Mouse (Mus musculus) liver, adult 2 months (tissue): ENCODE measurements at regions not wholly inside any gene's neighbourhood (a gene's known extent, or its start where the extent isn't known, plus 50 kb on each side); places are given as distances from the start of the nearest gene placed in this dataset.
"Not testable (repeated sequence)": the region's sequence is repeated elsewhere in the genome, so short reads cannot be mapped to it uniquely, and the experiment has no call there.

Experiments used
- DNase-seq: peaks from one replicate; pipeline ENCODE4 v3.0.0-alpha.2; 2011; ENCODE audit warnings: low read depth, low spot score; ENCODE audit errors: extremely low read depth
- H3K27ac ChIP-seq: fragments of 200-500 bp; replicated peaks from 2 replicates; pipeline ENCODE4 v1.5.1; 2012; ENCODE audit warnings: low read depth, mild to moderate bottlenecking, control low read depth, inconsistent platforms, low read length; ENCODE audit not compliant: insufficient read depth
- H3K27me3 ChIP-seq: fragments of 200-500 bp; 2 replicates; pipeline ENCODE4 v1.6.1; 2012; ENCODE audit warnings: mild to moderate bottlenecking, moderate library complexity, low read length, inconsistent platforms; ENCODE audit not compliant: control insufficient read depth, insufficient read depth
- H3K36me3 ChIP-seq: fragments of 200-500 bp; 2 replicates; pipeline ENCODE4 v1.6.1; 2012; ENCODE audit warnings: low read length, inconsistent platforms; ENCODE audit not compliant: control insufficient read depth, insufficient read depth
- H3K4me1 ChIP-seq: fragments of 200-500 bp; 2 replicates; pipeline ENCODE4 v1.6.1; 2011; ENCODE audit warnings: low read length; ENCODE audit not compliant: control insufficient read depth, insufficient read depth
- H3K4me3 ChIP-seq: fragments of 200-500 bp; 2 replicates; pipeline ENCODE4 v1.5.1; 2011; ENCODE audit warnings: low read depth, mild to moderate bottlenecking, control low read depth, low read length, moderate library complexity; ENCODE audit not compliant: insufficient read depth
- H3K79me2 ChIP-seq: fragments of 200-500 bp; 2 replicates; pipeline ENCODE4 v1.6.1; 2012; ENCODE audit warnings: inconsistent platforms, mild to moderate bottlenecking, low read length, moderate library complexity; ENCODE audit not compliant: control insufficient read depth, insufficient read depth
- H3K9ac ChIP-seq: fragments of 200-500 bp; 2 replicates; pipeline ENCODE4 v1.6.1; 2012; ENCODE audit warnings: low read depth, mild to moderate bottlenecking, control low read depth, inconsistent platforms, low read length
- CTCF ChIP-seq: fragments of 200-500 bp; IDR thresholded peaks from 2 replicates; pipeline ENCODE4 v1.5.1; 2011; ENCODE audit warnings: low read depth, low read length, control low read depth
- POLR2A ChIP-seq: fragments of 200-500 bp; IDR thresholded peaks from 2 replicates; pipeline ENCODE4 v1.6.1; 2011; ENCODE audit warnings: low read length, control low read depth; ENCODE audit not compliant: insufficient read depth; ENCODE audit errors: extremely low read depth
- WGBS: fragments of 180-500 bp; shearing (Covaris S2); methylation state at CpG from one replicate; pipeline ENCODE4 v1.1.7; 2018; 5-methylcytosine and 5-hydroxymethylcytosine counted together

DNA sequence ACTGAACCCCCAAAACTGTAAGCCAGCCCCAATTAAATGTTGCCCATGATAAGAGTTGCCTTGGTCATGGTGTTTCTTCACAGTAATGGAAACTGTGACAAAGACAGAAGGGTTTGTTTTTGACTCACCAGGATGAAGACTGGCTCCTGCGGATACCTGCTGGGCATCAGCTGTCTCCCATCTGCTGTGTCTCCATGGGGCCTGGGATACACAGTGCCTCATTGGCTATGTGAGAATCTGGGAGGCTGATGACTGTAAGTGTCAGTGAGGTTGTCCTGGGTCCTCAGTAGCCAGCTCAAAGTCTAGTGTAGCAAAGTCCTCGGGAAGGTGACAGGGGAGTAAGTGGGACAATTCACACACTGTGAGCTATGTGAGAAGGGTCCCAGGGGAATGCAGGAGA, 139.5 kb upstream of the Sfswap start:
- no peak overlapping the region for H3K4me3 ChIP-seq
- TF ChIP-seq CTCF = no peak
- no peak for TF ChIP-seq POLR2A
- no peaks in the 10 kb centered on the region for H3K4me1 ChIP-seq
- WGBS = 85% methylated on average over 2 of the region's 2 CpGs
- H3K27me3 ChIP-seq = no peaks in the 10 kb centered on the region
- no peak overlapping the region for H3K9ac ChIP-seq
- no peak for DNase-seq
- H3K27ac ChIP-seq = no peak overlapping the region
- no peaks in the 10 kb centered on the region for H3K79me2 ChIP-seq
- H3K36me3 ChIP-seq = no peaks in the 10 kb centered on the region

DNA sequence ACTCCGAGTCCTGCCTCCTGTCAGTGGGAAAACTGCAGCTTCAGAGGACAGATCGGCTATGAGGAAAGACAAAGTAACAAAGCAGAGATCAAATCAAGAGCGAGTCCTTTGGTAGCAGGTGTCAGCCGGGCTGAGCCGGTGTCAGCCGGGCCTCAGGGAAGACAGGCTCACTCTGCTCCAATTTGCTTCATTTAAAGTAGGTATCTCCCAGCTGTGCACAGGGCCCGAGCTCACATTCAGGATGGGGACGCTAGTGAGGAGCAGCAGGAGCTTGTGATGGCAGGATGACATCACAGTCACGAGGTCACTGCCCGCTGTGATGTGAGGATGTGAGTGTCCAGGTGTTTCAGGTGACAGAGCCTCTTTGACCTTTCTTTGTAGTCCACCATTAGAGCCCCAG, 137.8 kb upstream of the Sfswap start:
- Histone ChIP-seq H3K27me3 (no peaks in the 10 kb centered on the region), H3K9ac (no peak overlapping the region), H3K36me3 (no peaks in the 10 kb centered on the region), H3K79me2 (no peaks in the 10 kb centered on the region), H3K4me1 (no peaks in the 10 kb centered on the region), H3K4me3 (no peak overlapping the region), H3K27ac (no peak overlapping the region)
- DNase-seq = no peak
- TF ChIP-seq POLR2A (no peak), CTCF (no peak)
- 75% methylated on average over 10 of the region's 10 CpGs for WGBS

DNA sequence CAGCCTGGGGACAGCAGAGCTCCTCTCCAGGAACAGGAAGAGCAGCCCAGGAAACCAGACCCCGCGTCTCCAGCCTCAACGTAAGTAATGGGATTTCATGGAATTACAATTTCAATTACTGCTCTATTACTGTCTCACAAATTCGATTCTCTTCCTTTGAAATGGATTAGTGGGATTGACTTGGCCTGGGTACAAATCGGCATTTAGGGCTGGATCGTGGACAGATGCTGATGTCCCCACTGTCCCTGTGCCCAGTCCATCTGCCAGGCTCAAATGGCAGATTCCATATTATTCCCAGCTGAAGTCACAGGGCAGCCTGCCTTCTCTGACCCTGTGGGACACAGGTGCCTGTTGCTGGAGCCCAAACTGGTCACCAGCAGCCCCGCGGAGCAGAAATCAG, 136.0 kb upstream of the Sfswap start:
- no peak overlapping the region for H3K4me3 ChIP-seq
- no peaks in the 10 kb centered on the region for H3K27me3 ChIP-seq
- no peaks in the 10 kb centered on the region for H3K79me2 ChIP-seq
- 75% methylated on average over 8 of the region's 8 CpGs for WGBS
- no peak overlapping the region for H3K27ac ChIP-seq
- H3K4me1 ChIP-seq = no peaks in the 10 kb centered on the region
- no peak for DNase-seq
- H3K36me3 ChIP-seq = no peaks in the 10 kb centered on the region
- TF ChIP-seq CTCF = no peak
- no peak for TF ChIP-seq POLR2A
- H3K9ac ChIP-seq = no peak overlapping the region

DNA sequence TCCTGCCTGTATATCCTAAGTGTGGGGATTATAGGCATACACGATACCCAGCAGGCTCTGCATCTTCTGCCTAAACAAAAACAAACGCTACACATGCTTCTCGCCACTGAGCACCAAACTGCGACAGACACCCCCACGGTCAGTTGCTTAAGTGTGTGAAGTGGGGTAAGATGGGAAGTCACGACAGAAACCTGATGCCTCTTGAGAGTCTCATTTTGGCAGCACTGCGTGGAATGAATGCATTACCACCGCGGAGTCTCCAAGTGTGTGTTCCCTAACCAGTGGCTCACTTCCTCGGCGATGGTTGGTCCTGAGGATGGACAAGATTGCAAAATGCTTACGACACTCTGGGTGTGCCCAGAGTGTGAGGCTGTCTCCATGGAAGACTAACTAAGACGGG, 133.8 kb upstream of the Sfswap start:
- no peak overlapping the region for H3K4me3 ChIP-seq
- no peaks in the 10 kb centered on the region for H3K36me3 ChIP-seq
- no peak overlapping the region for H3K9ac ChIP-seq
- whole genome bisulfite sequencing = 73% methylated on average over 13 of the region's 13 CpGs
- H3K79me2 ChIP-seq = no peaks in the 10 kb centered on the region
- no peaks in the 10 kb centered on the region; the same call in 1 of the 2 replicates for H3K27me3 ChIP-seq
- no peak overlapping the region for H3K27ac ChIP-seq
- TF ChIP-seq CTCF = no peak
- no peak for TF ChIP-seq POLR2A
- H3K4me1 ChIP-seq = no peaks in the 10 kb centered on the region
- no peak for DNase-seq

DNA sequence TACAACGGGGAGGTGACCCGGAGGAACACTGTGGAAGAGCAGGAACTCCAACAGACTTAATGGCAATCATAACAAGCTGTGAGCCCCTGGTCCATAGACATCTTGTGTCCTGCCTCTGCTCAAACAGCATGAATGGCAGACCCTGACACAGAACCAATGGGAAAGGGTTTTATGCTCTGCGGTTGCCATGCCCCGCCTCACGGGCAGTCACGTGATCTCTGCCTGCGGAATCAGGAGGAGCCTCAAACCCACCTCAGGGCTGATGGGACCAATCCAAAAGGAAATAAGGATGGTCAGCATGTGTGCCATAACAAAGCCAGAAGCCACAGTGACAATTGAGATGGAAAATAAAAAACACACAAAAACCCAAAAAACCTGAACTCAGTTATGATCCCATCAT, 120.2 kb upstream of the Sfswap start:
- H3K9ac ChIP-seq = no peak overlapping the region
- H3K4me1 ChIP-seq = no peaks in the 10 kb centered on the region
- H3K27ac ChIP-seq = no peak overlapping the region
- DNase-seq = no peak
- WGBS = 89% methylated on average over 7 of the region's 7 CpGs
- no peaks in the 10 kb centered on the region for H3K36me3 ChIP-seq
- TF ChIP-seq CTCF = no peak
- no peak for TF ChIP-seq POLR2A
- H3K79me2 ChIP-seq = no peaks in the 10 kb centered on the region
- H3K4me3 ChIP-seq = no peak overlapping the region
- H3K27me3 ChIP-seq = no peaks in the 10 kb centered on the region

DNA sequence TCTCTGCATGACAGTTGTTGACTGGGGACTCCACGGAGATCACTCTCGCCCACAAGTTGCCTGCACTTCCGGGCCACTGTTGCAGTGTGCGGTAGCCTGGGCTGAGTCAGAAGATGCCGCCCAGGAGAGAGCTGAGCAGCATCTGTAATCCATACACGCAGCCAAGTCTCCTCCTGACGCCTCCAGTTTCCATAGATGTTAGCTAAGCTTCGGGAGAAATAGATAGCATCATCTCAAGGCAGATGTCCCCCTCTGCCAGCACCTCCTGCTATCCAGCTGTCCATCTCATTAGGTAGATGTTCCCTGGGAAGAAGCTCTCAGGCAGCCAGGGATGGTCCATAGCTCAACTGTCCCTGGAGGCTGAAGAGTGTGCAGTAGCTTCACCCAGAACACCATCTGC, 116.0 kb upstream of the Sfswap start:
- Histone ChIP-seq H3K36me3 (no peaks in the 10 kb centered on the region), H3K27me3 (no peaks in the 10 kb centered on the region), H3K4me1 (no peaks in the 10 kb centered on the region), H3K79me2 (no peaks in the 10 kb centered on the region), H3K27ac (no peak overlapping the region), H3K4me3 (no peak overlapping the region), H3K9ac (no peak overlapping the region)
- TF ChIP-seq POLR2A (no peak), CTCF (no peak)
- 93% methylated on average over 8 of the region's 8 CpGs for WGBS
- no peak for DNase-seq

DNA sequence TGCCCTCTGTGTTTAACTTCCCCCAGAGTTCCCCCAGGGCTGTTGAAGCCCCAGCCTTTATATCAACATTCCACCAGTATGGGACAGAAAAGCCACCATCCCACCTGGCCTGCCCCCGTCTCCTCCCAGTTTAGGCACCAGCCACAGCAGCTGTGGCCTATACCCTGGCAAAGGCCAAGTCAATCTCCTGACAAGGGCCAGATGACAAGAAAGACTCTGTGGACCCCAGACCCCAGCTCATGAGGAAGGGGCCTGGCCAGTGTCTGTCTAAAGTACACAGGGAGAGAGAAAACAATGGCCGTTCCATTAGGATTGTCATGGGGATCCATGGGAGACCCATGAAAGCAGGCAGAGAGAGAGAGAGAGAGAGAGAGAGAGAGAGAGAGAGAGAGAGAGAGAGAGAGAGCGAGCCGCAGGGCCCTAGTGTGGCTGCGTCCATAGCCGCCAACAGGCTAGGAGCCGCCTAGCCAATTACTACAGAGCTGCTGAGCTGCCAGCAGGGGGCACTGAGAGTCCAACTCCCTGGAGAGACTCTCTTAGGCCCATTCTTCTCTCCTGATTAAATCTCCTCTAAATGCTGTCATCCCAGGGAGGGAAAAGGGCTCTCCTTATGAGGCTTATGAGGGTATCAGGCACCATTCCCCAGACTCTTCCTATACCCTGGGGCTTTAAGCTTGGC, 114.9 kb upstream of the Sfswap start:
- not testable (repeated sequence) for DNase-seq, H3K27me3 ChIP-seq

DNA sequence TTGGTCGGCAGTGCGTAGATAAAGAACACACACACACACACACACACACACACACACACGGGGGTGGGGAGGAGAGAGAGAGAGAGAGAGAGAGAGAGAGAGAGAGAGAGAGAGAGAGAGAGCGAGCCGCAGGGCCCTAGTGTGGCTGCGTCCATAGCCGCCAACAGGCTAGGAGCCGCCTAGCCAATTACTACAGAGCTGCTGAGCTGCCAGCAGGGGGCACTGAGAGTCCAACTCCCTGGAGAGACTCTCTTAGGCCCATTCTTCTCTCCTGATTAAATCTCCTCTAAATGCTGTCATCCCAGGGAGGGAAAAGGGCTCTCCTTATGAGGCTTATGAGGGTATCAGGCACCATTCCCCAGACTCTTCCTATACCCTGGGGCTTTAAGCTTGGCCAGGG, 114.3 kb upstream of the Sfswap start:
- not testable (repeated sequence) for H3K4me3 ChIP-seq, H3K27ac ChIP-seq, H3K9ac ChIP-seq, H3K79me2 ChIP-seq, DNase-seq, H3K27me3 ChIP-seq, H3K36me3 ChIP-seq, H3K4me1 ChIP-seq
- WGBS = no CpG with 5 or more reads among the region's 8 CpGs

More for the DNA sequence above, 114.9 kb upstream of the Sfswap start:
- H3K4me3 ChIP-seq, H3K36me3 ChIP-seq, H3K4me1 ChIP-seq, H3K79me2 ChIP-seq, H3K9ac ChIP-seq, H3K27ac ChIP-seq: not testable (repeated sequence)
- WGBS = 72% methylated on average over 2 of the region's 7 CpGs
